Mouse (Mus musculus): ENCODE measurements around the gene D830030K20Rik. TPM values are rescaled to one million over a fixed set of nuclear protein-coding genes. Genes with fewer than 3 reads are reported as not detected.
"Not testable (repeated sequence)": the region's sequence is repeated elsewhere in the genome, so short reads cannot be mapped to it uniquely, and the experiment has no call there.

The D830030K20Rik gene
- 11.5 and 11.8 TPM in 2 replicates for polyA plus RNA-seq (2016; fragmentation: Nextera tagmentation; extraction: Ambion mirVana)

- H3K27ac ChIP-seq (replicated peaks) = not testable (repeated sequence)
These were observed at the start of gene D830030K20Rik for GRCm38 (mm10) chr14:3208272-3209152. TSS of gene D830030K20Rik (plus strand) at chr14:3208488.

DNA sequence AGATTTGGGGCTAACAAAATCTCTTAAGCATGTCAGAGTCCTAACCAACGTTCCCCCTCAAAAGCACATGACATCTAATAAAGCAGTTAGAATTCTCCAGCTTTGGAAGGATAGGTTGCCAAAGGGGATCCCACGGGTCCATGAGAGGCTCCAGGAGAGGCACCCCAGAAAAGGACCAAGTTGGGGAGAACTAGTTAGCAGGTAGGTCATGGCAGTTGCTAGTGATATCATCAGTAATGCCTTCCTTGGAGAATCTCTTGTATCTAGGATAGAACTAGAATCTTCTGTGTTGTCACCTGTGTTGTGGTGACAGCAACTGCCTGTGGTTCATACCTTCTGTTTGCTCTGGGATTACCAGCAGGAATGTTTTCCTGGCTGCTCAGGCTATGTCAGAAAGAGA lies 20.3 kb upstream of the D830030K20Rik start, which contains the start of gene Gm5795:
Gm5795 (plus strand) TSS at position 301 of the 400 bp plus-strand sequence.
- not testable (repeated sequence) for H3K27ac ChIP-seq (replicated peaks); H3K36me3 ChIP-seq; H3K27me3 ChIP-seq; H3K9ac ChIP-seq (replicated peaks); H3K4me3 ChIP-seq; H3K4me2 ChIP-seq (replicated peaks); ATAC-seq (ENCODE audit: low FRiP score, low read depth); H3K4me1 ChIP-seq; H3K9me3 ChIP-seq
- no CpG with 5 or more reads among the region's 2 CpGs for WGBS

More at GRCm38 (mm10) chr14:3208272-3209152, at the start of gene D830030K20Rik:
- not testable (repeated sequence) for H3K4me1 ChIP-seq, H3K9me3 ChIP-seq, H3K27me3 ChIP-seq, H3K36me3 ChIP-seq
- H3K4me2 ChIP-seq (replicated peaks) = peak within 1 kb of the TSS; percentile 77
- ATAC-seq (ENCODE audit: low FRiP score, low read depth) = 0 out of 2 replicates have a peak, but pooled peaks have one; percentile 58
- peak within 1 kb of the TSS; percentile 58; the same call in 1 of the 2 replicates for H3K9ac ChIP-seq (replicated peaks)
- peak within 1 kb of the TSS; percentile 50 for H3K4me3 ChIP-seq
- WGBS = under 1% methylated on average over 25 of the region's 62 CpGs

- not testable (repeated sequence) for H3K4me1 ChIP-seq; H3K36me3 ChIP-seq; H3K9ac ChIP-seq (replicated peaks); H3K27me3 ChIP-seq; H3K4me3 ChIP-seq; H3K4me2 ChIP-seq (replicated peaks); ATAC-seq (ENCODE audit: low FRiP score, low read depth); H3K9me3 ChIP-seq; H3K27ac ChIP-seq (replicated peaks)
- 13% methylated on average over 9 of the region's 11 CpGs for WGBS
These were observed 1.1 kb downstream of the D830030K20Rik start for GRCm38 (mm10) chr14:3209367-3209766.

- not testable (repeated sequence) for H3K27ac ChIP-seq (replicated peaks); ATAC-seq (ENCODE audit: low FRiP score, low read depth); H3K27me3 ChIP-seq; H3K4me3 ChIP-seq; H3K4me1 ChIP-seq; H3K4me2 ChIP-seq (replicated peaks); H3K36me3 ChIP-seq; H3K9me3 ChIP-seq; H3K9ac ChIP-seq (replicated peaks)
- 91% methylated on average over 2 of the region's 2 CpGs for WGBS
These were observed 54.2 kb downstream of the D830030K20Rik start for GRCm38 (mm10) chr14:3262531-3262930.

Other genes starting within 250 kb of the D830030K20Rik start
- not detected in 2 replicates for gene Gm2888, start 178.5 kb upstream of the D830030K20Rik start, polyA plus RNA-seq (2016; fragmentation: Nextera tagmentation; extraction: Ambion mirVana)
- gene Gm2897, start 159.2 kb upstream of the D830030K20Rik start, polyA plus RNA-seq (2016; fragmentation: Nextera tagmentation; extraction: Ambion mirVana) = 6.1 and 7.1 TPM in 2 replicates
- gene Gm10340, start 74.5 kb upstream of the D830030K20Rik start, polyA plus RNA-seq (2016; fragmentation: Nextera tagmentation; extraction: Ambion mirVana) = not detected in 2 replicates
- 0.31 TPM in 1 of 2 replicates, not detected in the other for gene Gm5795, start 20.2 kb upstream of the D830030K20Rik start, polyA plus RNA-seq (2016; fragmentation: Nextera tagmentation; extraction: Ambion mirVana)
- gene Gm2956, start 124.1 kb downstream of the D830030K20Rik start, polyA plus RNA-seq (2016; fragmentation: Nextera tagmentation; extraction: Ambion mirVana) = not detected in 2 replicates
- gene Gm10413, start 186.6 kb downstream of the D830030K20Rik start, polyA plus RNA-seq (2016; fragmentation: Nextera tagmentation; extraction: Ambion mirVana) = not detected in 2 replicates
- gene Gm10409, start 204.1 kb downstream of the D830030K20Rik start, polyA plus RNA-seq (2016; fragmentation: Nextera tagmentation; extraction: Ambion mirVana) = 2.9 and 3.4 TPM in 2 replicates
- gene Gm3005, start 219.6 kb downstream of the D830030K20Rik start, polyA plus RNA-seq (2016; fragmentation: Nextera tagmentation; extraction: Ambion mirVana) = 1.7 and 2.8 TPM in 2 replicates
- gene Gm10408, start 240.9 kb downstream of the D830030K20Rik start, polyA plus RNA-seq (2016; fragmentation: Nextera tagmentation; extraction: Ambion mirVana) = not detected in 2 replicates

Data from midbrain, embryonic 12.5 days (tissue).